Mouse (Mus musculus) heart, embryonic 14.5 days (tissue): ENCODE measurements around the gene Fam219a. TPM values are rescaled to one million over a fixed set of nuclear protein-coding genes. Genes with fewer than 3 reads are reported as not detected.
A peak's percentile ranks its signal among the peaks of the same experiment; 100 is the strongest.

Source experiments
- ATAC-seq: fragments of 200-750 bp; cut with Nextera tagmentation; 2 replicates; pipeline ENCODE4 v1.8.0; 2017; ENCODE audit warnings: low read depth, moderate TSS enrichment; ENCODE audit not compliant: insufficient number of reproducible peaks, insufficient read depth, low FRiP score
- H3K27ac ChIP-seq, 2 experiments: fragments of 200-500 bp in 1 of 2; fragments of 300-500 bp in 1 of 2; sonication (generic) in 1 of 2; replicated peaks in 1 of 2; 2 replicates each; pipeline ENCODE4 v1.5.1; 2012 to 2014; ENCODE audit warnings: low read depth in 2 of 2, low read length in 2 of 2, control low read depth in 1 of 2, mild to moderate bottlenecking in 1 of 2, mixed read lengths in 1 of 2; ENCODE audit not compliant: control insufficient read depth in 1 of 2, insufficient read depth in 1 of 2
- H3K27me3 ChIP-seq: fragments of 300-500 bp; sonication (generic); 2 replicates; pipeline ENCODE4 v1.6.1; 2014; ENCODE audit warnings: mild to moderate bottlenecking, low read length, control low read depth; ENCODE audit not compliant: control insufficient read depth, insufficient read depth
- H3K36me3 ChIP-seq: fragments of 300-500 bp; sonication (generic); 2 replicates; pipeline ENCODE4 v1.6.1; 2014; ENCODE audit warnings: mild to moderate bottlenecking, control low read depth, low read length, mixed read lengths; ENCODE audit not compliant: control insufficient read depth, insufficient read depth
- H3K4me1 ChIP-seq, 2 experiments: fragments of 200-500 bp in 1 of 2; fragments of 300-500 bp in 1 of 2; sonication (generic) in 1 of 2; 2 replicates each; pipeline ENCODE4 v1.6.1; 2012 to 2014; ENCODE audit warnings: low read length in 2 of 2, control low read depth in 1 of 2, mixed read lengths in 1 of 2; ENCODE audit not compliant: control insufficient read depth in 2 of 2, insufficient read depth in 2 of 2
- H3K4me2 ChIP-seq: fragments of 300-500 bp; sonication (generic); 2 replicates; pipeline ENCODE4 v1.6.1; 2014; ENCODE audit warnings: mild to moderate bottlenecking, low read length
- H3K4me3 ChIP-seq, 2 experiments: fragments of 200-500 bp in 1 of 2; fragments of 300-500 bp in 1 of 2; sonication (generic) in 1 of 2; 2 replicates each; pipeline ENCODE4 v1.5.1; 2012 to 2014; ENCODE audit warnings: low read length in 2 of 2, mild to moderate bottlenecking in 2 of 2, control low read depth in 1 of 2, low read depth in 1 of 2, moderate library complexity in 1 of 2; ENCODE audit not compliant: control insufficient read depth in 1 of 2, insufficient read depth in 1 of 2
- H3K9ac ChIP-seq: fragments of 300-500 bp; sonication (generic); 2 replicates; pipeline ENCODE4 v1.6.1; 2014; ENCODE audit warnings: mild to moderate bottlenecking, low read length
- H3K9me3 ChIP-seq: fragments of 300-500 bp; sonication (generic); 2 replicates; pipeline ENCODE4 v1.6.1; 2016; ENCODE audit warnings: low read length, control low read depth; ENCODE audit not compliant: control insufficient read depth
- WGBS: fragments of 180-500 bp; shearing (Covaris S2); extraction: QIAGEN DNeasy Blood & Tissue Kit; methylation state at CpG from one replicate; pipeline ENCODE4 v1.1.7; 2014; 5-methylcytosine and 5-hydroxymethylcytosine counted together
- polyA plus RNA-seq: library from polyadenylated mRNA; unstranded; fragments of >200 nt; fragmentation: Nextera tagmentation; extraction: Ambion mirVana; gene quantifications from 2 replicates; pipeline ENCODE4 v1.2.1, GENCODE M21; 2014

Gene Fam219a
- polyA plus RNA-seq, 1 experiment from 2014 or later, result 2.9 TPM

DNA sequence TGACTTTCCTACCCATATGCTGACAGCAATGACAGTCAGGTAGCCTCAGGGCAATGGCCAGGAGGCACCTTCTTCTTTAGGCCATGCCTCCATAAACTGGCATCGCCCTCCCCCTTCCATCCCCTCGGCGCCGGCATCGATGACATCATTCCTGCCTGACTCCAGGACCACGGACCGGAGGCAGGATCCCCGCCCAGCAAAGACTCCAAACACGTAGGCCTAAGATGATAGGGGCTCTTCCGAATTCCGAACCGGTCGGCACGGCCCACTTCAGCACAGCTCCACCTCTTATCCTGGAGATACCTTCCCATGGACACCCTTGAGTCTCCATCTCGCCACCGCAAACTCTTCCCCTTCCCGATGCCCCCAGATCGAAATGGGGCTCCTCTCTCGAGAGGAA is 1.1 kb downstream of the Fam219a start:
- WGBS, result 7% methylated on average over 19 of the region's 19 CpGs
- Histone ChIP-seq H3K4me2 (peak overlapping the region; percentile 94), H3K4me3 (peak overlapping the region; percentile 77 to 87), H3K27ac (peak overlapping the region in 1 of 2 experiments; percentile 57; a peak in 1 of 4 replicates), H3K9me3 (no peaks in the 10 kb centered on the region), H3K36me3 (no peaks in the 10 kb centered on the region), H3K4me1 (peaks cover 13 to 17% of the 10 kb centered on the region in 2 experiments), H3K27me3 (peaks cover 8% of the 10 kb centered on the region; the same call in 1 of the 2 replicates), H3K9ac (peak overlapping the region; percentile 80)
- ATAC-seq, result no peak

DNA sequence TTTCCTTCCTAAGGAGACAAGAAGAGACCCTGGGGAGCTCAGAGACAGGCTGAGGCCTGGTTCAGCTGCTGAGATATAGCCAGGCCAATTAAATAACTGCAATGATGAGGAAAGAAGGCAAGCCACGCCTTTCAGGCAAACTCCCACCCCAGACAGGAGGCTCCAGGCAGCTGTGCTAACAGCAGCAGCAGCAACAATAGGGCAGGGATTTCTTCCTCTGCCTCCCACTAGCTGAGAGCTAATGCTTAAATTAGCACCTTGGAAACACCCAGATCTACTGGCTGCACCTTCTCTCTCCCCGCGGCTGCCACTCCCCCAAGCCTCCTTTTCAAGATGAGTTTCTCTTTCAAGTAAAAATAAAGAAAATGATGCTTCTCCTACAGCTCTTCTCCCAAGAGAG is 3.2 kb downstream of the Fam219a start:
- 10% methylated on average over 3 of the region's 3 CpGs for WGBS
- Histone ChIP-seq H3K9me3 (no peaks in the 10 kb centered on the region), H3K36me3 (no peaks in the 10 kb centered on the region), H3K4me2 (no peak overlapping the region), H3K4me1 (peaks cover 13 to 17% of the 10 kb centered on the region in 2 experiments), H3K9ac (no peak overlapping the region), H3K27me3 (peaks cover 5% of the 10 kb centered on the region; the same call in 1 of the 2 replicates), H3K4me3 (no peak overlapping the region), H3K27ac (no peak overlapping the region; a peak in 1 of 4 replicates)
- ATAC-seq, result no peak

DNA sequence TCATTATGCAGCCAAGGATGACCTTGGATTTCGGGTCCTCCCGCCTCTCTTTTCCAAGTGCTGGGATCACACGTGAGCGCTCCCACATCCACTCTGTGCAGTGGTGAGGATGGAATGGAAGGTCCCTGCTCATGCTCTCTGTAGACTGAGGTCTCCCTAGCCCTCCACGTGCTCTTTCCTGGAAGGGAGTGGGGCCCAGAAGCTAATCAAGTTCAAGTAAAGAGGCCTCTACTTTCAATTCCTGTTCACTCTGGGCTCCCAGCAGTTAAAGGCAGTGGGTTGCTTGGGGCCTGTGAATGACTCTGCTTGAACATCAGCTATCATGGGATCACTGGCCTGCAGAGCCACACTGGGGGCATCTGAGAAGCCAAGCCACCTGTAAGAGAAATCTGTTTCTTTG is 6.0 kb downstream of the Fam219a start:
- H3K27me3 ChIP-seq, result no peaks in the 10 kb centered on the region
- 75% methylated on average over 5 of the region's 5 CpGs for WGBS
- no peak for ATAC-seq
- no peak overlapping the region for H3K4me3 ChIP-seq
- H3K4me2 ChIP-seq, result no peak overlapping the region
- no peaks in the 10 kb centered on the region for H3K36me3 ChIP-seq
- no peak overlapping the region for H3K9ac ChIP-seq
- no peaks in the 10 kb centered on the region for H3K9me3 ChIP-seq
- peaks cover 8 to 12% of the 10 kb centered on the region in 2 experiments for H3K4me1 ChIP-seq
- H3K27ac ChIP-seq, result no peak overlapping the region

DNA sequence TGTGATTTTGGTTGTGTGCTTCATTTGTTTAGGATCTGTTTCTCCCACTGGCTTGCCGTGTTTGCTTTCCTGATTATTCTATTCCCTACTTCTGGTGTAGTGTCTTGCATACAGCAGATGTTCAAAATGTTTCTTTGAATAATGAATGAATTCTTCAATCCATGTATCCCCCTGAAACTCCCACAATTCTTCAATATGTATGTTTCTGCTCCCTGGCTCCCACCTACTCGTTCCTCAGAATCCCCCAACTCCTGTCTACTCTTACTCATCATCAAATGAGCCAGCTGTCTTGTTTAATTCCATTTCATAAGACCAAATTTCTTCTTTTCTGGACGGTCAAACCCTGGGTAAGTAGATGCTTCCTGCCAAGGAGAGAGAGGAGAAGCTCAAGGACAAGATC is 12.2 kb downstream of the Fam219a start:
- H3K36me3 ChIP-seq, result no peaks in the 10 kb centered on the region

DNA sequence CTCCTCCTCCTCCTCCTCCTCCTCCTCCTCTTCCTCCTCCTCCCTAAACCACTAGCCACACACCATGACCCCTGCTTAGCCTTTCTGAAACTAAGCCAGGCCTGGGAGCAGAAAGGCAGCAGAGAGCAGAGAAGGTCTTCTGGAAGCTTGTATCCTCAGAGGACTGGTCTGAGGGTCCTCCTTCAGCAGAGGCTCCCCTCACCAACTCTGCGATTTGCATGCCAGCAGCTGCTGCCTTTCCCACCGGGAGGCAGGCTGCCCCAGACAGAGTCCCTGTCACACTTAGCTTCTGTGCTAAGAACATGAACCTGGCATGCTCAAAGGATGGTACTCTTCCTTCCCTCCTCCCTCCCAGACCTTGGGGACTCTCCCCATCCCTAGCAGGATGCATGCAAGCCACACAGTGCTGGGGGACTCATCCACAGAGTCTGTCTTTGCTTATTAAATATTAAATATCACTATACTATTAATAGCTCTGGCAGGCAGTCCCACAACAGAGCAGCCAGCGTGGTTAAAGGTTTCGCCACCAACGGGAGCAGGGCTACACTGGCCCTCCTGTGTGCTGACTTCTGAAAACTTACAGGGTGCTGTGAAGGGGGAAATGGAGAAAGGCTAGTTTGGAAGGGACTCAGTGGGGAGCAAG is 12.9 kb downstream of the Fam219a start:
- no peak overlapping the region for H3K9ac ChIP-seq
- no peak overlapping the region for H3K4me2 ChIP-seq
- no peaks in the 10 kb centered on the region for H3K36me3 ChIP-seq
- no peak for ATAC-seq
- 43% methylated on average over 5 of the region's 5 CpGs for WGBS
- no peak overlapping the region for H3K27ac ChIP-seq
- H3K27me3 ChIP-seq, result no peaks in the 10 kb centered on the region
- peaks cover 0 to 11% of the 10 kb centered on the region in 2 experiments; a peak in 2 of 4 replicates for H3K4me1 ChIP-seq
- no peak overlapping the region for H3K4me3 ChIP-seq
- no peaks in the 10 kb centered on the region for H3K9me3 ChIP-seq

More for the DNA sequence above, 12.2 kb downstream of the Fam219a start:
- H3K27me3 ChIP-seq, result no peaks in the 10 kb centered on the region
- H3K4me3 ChIP-seq, result no peak overlapping the region
- H3K9me3 ChIP-seq, result no peaks in the 10 kb centered on the region
- H3K4me2 ChIP-seq, result no peak overlapping the region
- no peak for ATAC-seq
- 63% methylated on average over 3 of the region's 3 CpGs for WGBS
- peaks cover 0 to 11% of the 10 kb centered on the region in 2 experiments; a peak in 2 of 4 replicates for H3K4me1 ChIP-seq
- no peak overlapping the region for H3K27ac ChIP-seq
- no peak overlapping the region for H3K9ac ChIP-seq

DNA sequence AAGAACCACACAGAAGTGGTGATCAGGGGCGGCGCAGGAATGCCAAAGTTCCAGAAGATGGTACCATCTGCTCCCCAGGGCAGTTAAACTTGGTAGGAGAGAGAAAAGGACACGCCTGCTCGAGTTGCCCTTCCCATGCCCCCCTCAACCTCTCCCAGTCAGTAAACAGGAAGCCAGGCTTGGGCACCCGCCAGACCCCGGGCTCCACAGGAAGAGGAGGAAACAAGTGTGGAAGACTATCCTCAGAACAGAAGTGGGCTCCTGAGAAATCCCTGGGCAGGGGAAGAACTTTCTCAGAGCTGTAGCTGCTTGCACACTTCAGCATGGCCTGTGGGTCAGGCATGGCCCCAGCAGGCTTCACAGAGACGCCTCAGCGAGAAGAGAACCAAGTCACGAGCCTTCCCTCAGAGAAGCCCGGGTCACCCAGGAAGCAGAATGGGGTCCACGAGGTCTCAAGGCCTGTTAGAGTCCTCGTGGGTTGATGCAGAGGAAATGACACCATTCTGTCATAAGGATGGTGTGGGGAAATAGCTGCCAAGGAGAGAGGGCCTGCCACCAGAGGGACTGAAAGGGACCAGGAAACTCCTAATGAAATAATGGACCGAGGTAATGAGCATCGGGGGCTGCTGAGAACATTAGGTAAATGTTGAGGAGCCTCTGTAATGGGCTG is 14.2 kb downstream of the Fam219a start:
- no peaks in the 10 kb centered on the region for H3K9me3 ChIP-seq
- H3K4me3 ChIP-seq, result no peak overlapping the region
- ATAC-seq, result no peak
- no peaks in the 10 kb centered on the region for H3K27me3 ChIP-seq
- WGBS, result 62% methylated on average over 14 of the region's 14 CpGs
- peak overlapping the region; percentile 43 to 59 for H3K27ac ChIP-seq
- H3K4me2 ChIP-seq, result no peak overlapping the region
- H3K4me1 ChIP-seq, result peaks cover 0 to 11% of the 10 kb centered on the region in 2 experiments; a peak in 2 of 4 replicates
- no peaks in the 10 kb centered on the region for H3K36me3 ChIP-seq
- no peak overlapping the region for H3K9ac ChIP-seq

DNA sequence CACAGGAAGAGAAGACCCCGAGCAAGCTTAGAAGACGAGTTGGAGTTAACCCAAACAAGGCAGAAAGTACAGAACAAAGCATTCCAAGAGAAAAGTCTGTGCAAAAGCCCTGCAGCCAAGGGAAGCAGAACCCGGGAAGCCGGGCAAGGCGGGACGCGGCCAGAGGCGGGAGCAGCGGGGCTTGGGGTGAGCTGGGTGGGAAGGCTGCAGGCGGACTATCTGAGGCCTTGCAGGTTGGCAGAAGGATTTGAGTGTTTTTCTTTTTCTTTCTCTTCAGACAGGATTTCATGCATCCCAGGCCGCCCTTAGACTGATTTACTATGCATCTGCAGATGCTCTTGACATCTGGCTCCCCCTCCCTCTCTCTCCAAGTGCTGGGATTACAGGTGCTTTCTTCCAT is 16.2 kb downstream of the Fam219a start:
- Histone ChIP-seq H3K9ac (no peak overlapping the region), H3K36me3 (no peaks in the 10 kb centered on the region), H3K27ac (no peak overlapping the region), H3K9me3 (no peaks in the 10 kb centered on the region), H3K4me1 (peaks cover 0 to 11% of the 10 kb centered on the region in 2 experiments; a peak in 2 of 4 replicates), H3K4me3 (no peak overlapping the region), H3K4me2 (no peak overlapping the region), H3K27me3 (no peaks in the 10 kb centered on the region)
- WGBS, result 76% methylated on average over 11 of the region's 11 CpGs
- no peak for ATAC-seq
